Mouse (Mus musculus) cortical plate, adult 2 months (tissue): ENCODE measurements around the gene Nxpe5.

Source experiments
- CTCF ChIP-seq: fragments of 200-500 bp; IDR thresholded peaks from 2 replicates; pipeline ENCODE4 v1.5.1; 2011; ENCODE audit warnings: mild to moderate bottlenecking, control low read depth, low read length; ENCODE audit not compliant: insufficient read depth; ENCODE audit errors: extremely low read depth
- POLR2A ChIP-seq: fragments of 200-500 bp; IDR thresholded peaks from 2 replicates; pipeline ENCODE4 v1.6.1; 2011; ENCODE audit warnings: mild to moderate bottlenecking, low read length, control low read depth; ENCODE audit not compliant: insufficient read depth; ENCODE audit errors: extremely low read depth

GRCm38 (mm10) chr5:138277994-138278393 is 52.3 kb downstream of the Nxpe5 start:
- TF ChIP-seq CTCF (no peak), POLR2A (no peak)
